Mouse (Mus musculus) embryonic facial prominence, embryonic 12.5 days (tissue): ENCODE measurements around the gene Map2k6. TPM values are rescaled to one million over a fixed set of nuclear protein-coding genes. Genes with fewer than 3 reads are reported as not detected.

Experiments used
- ATAC-seq: fragments of 200-750 bp; cut with Nextera tagmentation; 2 replicates; pipeline ENCODE4 v1.8.0; 2017; ENCODE audit not compliant: insufficient number of reproducible peaks, insufficient read depth, low FRiP score, low TSS enrichment
- H3K27ac ChIP-seq: fragments of 300-500 bp; sonication (generic); 2 replicates; pipeline ENCODE4 v1.5.1; 2016; ENCODE audit warnings: mild to moderate bottlenecking
- H3K27me3 ChIP-seq: fragments of 300-500 bp; sonication (generic); 2 replicates; pipeline ENCODE4 v1.6.1; 2016; ENCODE audit warnings: mild to moderate bottlenecking, moderate library complexity
- H3K36me3 ChIP-seq: fragments of 300-500 bp; sonication (generic); 2 replicates; pipeline ENCODE4 v1.6.1; 2016; ENCODE audit warnings: mild to moderate bottlenecking
- H3K4me1 ChIP-seq: fragments of 300-500 bp; sonication (generic); 2 replicates; pipeline ENCODE4 v1.6.1; 2016
- H3K4me2 ChIP-seq: fragments of 300-500 bp; sonication (generic); replicated peaks from 2 replicates; pipeline ENCODE4 v1.6.1; 2016; ENCODE audit warnings: mild to moderate bottlenecking, moderate library complexity
- H3K4me3 ChIP-seq: fragments of 300-500 bp; sonication (generic); 2 replicates; pipeline ENCODE4 v1.5.1; 2016; ENCODE audit warnings: mild to moderate bottlenecking
- H3K9ac ChIP-seq: fragments of 300-500 bp; sonication (generic); 2 replicates; pipeline ENCODE4 v1.6.1; 2016; ENCODE audit warnings: mild to moderate bottlenecking, moderate library complexity
- H3K9me3 ChIP-seq: fragments of 300-500 bp; sonication (generic); 2 replicates; pipeline ENCODE4 v1.6.1; 2016; ENCODE audit warnings: mild to moderate bottlenecking, moderate library complexity
- WGBS: fragments of 180-500 bp; shearing (Covaris S2); methylation state at CpG from one replicate; pipeline ENCODE4 v1.1.7; 2016; 5-methylcytosine and 5-hydroxymethylcytosine counted together
- polyA plus RNA-seq: library from polyadenylated mRNA; unstranded; fragments of >200 nt; fragmentation: Nextera tagmentation; extraction: Ambion mirVana; gene quantifications from 2 replicates; pipeline ENCODE4 v1.2.1, GENCODE M21; 2016

The Map2k6 gene
- polyA plus RNA-seq, 1 experiment from 2014 or later, result 44.9 TPM

GRCm38 (mm10) chr11:110538206-110538605, 139.3 kb downstream of the Map2k6 start:
- Histone ChIP-seq H3K9me3 (no peaks in the 10 kb centered on the region), H3K4me1 (peaks cover 6% of the 10 kb centered on the region), H3K27ac (no peak overlapping the region), H3K36me3 (no peaks in the 10 kb centered on the region), H3K9ac (no peak overlapping the region), H3K4me2 (no peak overlapping the region), H3K27me3 (no peaks in the 10 kb centered on the region), H3K4me3 (no peak overlapping the region)
- 76% methylated on average over 10 of the region's 10 CpGs for WGBS
- ATAC-seq, result no peak

DNA sequence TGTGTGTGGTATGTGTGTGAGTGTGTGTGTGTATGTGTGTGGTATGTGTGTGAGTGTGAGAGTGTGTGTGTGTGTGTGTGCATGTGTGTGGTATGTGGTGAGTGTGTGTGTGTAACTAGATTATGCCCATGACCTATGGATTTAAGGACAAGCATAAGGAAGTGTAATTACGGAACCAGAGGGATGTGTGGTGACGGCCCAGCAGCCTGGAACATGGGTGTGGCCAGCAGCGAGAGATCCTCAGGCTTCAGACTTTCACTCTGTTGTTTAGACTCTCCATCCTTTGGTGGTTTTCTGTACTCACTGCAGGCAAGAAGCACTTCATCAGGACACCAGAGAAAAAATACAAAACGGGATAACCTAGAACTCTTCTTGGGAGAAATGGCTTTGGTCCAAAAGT, 143.0 kb downstream of the Map2k6 start:
- H3K9me3 ChIP-seq, result no peaks in the 10 kb centered on the region
- no peak overlapping the region for H3K4me2 ChIP-seq
- 93% methylated on average over 4 of the region's 4 CpGs for WGBS
- no peak for ATAC-seq
- H3K36me3 ChIP-seq, result no peaks in the 10 kb centered on the region
- H3K27ac ChIP-seq, result no peak overlapping the region
- H3K9ac ChIP-seq, result no peak overlapping the region
- no peaks in the 10 kb centered on the region for H3K4me1 ChIP-seq
- no peaks in the 10 kb centered on the region for H3K27me3 ChIP-seq
- no peak overlapping the region for H3K4me3 ChIP-seq

DNA sequence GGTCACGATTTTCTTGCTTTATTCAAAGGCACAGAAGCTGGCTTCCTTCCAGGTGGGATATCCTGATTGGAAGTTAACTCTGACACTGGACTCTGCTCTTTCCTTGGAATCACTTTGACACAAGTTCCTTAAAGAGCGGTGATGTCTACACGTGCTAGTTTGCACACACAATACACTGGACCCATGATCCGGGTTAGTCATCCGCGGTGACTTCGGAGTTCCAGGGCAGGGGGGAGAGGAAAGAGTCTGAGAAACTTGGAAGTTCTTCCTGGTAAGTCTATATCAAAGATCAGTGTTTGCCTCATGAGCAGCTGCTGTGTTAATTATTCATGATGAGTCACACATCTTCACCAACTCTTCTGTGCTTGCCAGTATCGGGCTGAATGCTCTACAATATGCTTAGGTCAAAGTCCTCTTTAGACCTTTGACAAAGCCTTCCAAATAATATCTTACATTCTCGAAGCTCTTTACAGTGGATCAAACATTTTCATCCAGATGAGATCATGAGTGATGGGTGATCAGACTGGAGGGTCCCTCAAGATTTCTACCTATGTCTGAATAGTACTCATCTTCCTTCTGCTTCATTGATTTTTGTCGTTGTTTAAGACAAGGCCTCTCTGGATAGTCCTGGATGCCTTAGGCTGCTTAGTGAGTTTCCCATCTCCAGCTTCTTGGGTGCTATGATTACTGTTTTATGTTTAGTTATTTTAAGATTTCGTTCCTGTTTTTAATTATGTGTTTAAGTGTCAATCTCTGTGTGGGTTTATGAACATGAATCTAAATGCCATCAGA, 145.7 kb downstream of the Map2k6 start:
- H3K4me1 ChIP-seq, result no peaks in the 10 kb centered on the region
- H3K36me3 ChIP-seq, result no peaks in the 10 kb centered on the region
- 87% methylated on average over 11 of the region's 11 CpGs for WGBS
- no peaks in the 10 kb centered on the region for H3K9me3 ChIP-seq
- H3K4me2 ChIP-seq, result no peak overlapping the region
- no peak overlapping the region for H3K9ac ChIP-seq
- H3K27me3 ChIP-seq, result no peaks in the 10 kb centered on the region
- no peak overlapping the region for H3K4me3 ChIP-seq
- ATAC-seq, result no peak
- no peak overlapping the region for H3K27ac ChIP-seq

- no peak for ATAC-seq
- Histone ChIP-seq H3K4me2 (no peak overlapping the region), H3K36me3 (no peaks in the 10 kb centered on the region), H3K4me1 (no peaks in the 10 kb centered on the region), H3K27me3 (no peaks in the 10 kb centered on the region), H3K27ac (no peak overlapping the region), H3K9ac (no peak overlapping the region), H3K4me3 (no peak overlapping the region), H3K9me3 (no peaks in the 10 kb centered on the region)
- 82% methylated on average over 3 of the region's 3 CpGs for WGBS
These were observed 146.5 kb downstream of the Map2k6 start for GRCm38 (mm10) chr11:110545416-110545815.

DNA sequence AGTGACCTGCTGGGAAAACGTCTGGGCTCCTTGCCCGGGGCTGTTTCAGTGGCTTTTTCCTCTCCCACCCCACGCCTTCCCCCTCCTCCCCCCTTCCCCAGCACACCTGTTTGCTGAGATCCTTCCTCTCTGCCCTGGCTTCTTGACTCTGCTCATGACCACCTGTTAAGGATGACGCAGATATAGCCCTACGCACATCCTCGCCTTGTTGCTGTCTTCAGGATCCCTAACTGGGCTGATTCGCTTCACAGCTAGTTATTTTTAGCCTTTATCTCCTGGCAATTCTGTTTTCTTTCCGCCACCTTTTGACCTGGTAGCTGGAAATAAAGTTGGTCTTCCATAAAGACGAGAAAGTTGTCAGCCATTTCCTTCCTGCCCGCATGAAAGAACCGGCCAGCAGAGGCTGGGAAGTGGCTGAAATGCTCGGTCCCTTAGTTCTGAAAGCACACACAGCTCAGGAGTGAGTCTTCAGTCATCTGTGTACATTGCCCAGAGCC, 152.6 kb downstream of the Map2k6 start:
- Histone ChIP-seq H3K27ac (no peak overlapping the region), H3K36me3 (no peaks in the 10 kb centered on the region), H3K9ac (no peak overlapping the region), H3K4me1 (no peaks in the 10 kb centered on the region), H3K9me3 (no peaks in the 10 kb centered on the region), H3K27me3 (no peaks in the 10 kb centered on the region), H3K4me3 (no peak overlapping the region), H3K4me2 (no peak overlapping the region)
- 67% methylated on average over 12 of the region's 12 CpGs for WGBS
- ATAC-seq, result no peak

DNA sequence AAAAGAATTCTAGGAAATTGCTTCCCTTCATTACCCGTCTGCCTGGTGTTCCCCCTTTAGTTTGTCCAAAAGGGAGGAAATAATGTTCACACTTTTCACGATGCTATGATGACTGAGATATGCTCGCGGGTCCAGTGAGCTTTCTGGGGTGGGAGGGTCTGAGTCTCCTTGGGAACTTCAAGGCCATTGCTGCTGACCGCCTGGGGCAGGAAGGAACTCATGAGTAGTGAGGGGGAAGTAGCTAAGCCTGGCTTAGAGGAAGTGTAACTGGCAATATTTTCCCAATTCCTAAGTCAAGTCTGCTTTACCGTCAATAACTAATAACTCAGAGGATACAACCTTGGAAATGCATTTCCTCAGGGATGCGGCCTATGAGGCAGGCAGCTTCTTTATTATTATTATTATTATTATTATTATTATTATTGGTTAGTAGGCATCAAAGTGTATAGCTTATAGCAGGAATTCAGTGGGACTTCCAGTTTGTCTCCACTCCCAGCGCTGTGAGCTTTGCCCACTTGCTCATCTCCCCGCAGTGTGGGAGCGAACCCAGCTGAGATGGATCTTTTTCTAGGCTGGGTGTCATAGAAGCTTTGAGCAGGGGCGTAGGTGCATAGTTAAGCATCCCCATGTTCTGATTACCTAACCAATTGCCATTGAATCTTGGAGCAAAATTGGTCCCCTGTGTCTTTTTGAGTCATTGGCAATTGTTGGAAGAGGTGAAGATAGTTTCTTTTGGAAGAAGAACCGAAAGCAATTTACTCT, 163.6 kb downstream of the Map2k6 start:
- Histone ChIP-seq H3K4me2 (no peak overlapping the region), H3K27me3 (no peaks in the 10 kb centered on the region), H3K9me3 (no peaks in the 10 kb centered on the region), H3K9ac (no peak overlapping the region), H3K4me1 (peaks cover 4% of the 10 kb centered on the region; the same call in 1 of the 2 replicates), H3K36me3 (no peaks in the 10 kb centered on the region), H3K27ac (no peak overlapping the region), H3K4me3 (no peak overlapping the region)
- no peak for ATAC-seq
- WGBS, result 87% methylated on average over 12 of the region's 12 CpGs

- no peak overlapping the region for H3K9ac ChIP-seq
- H3K27ac ChIP-seq, result no peak overlapping the region
- no peaks in the 10 kb centered on the region for H3K27me3 ChIP-seq
- H3K4me1 ChIP-seq, result peaks cover 4% of the 10 kb centered on the region; the same call in 1 of the 2 replicates
- H3K36me3 ChIP-seq, result no peaks in the 10 kb centered on the region
- no peak for ATAC-seq
- no peaks in the 10 kb centered on the region for H3K9me3 ChIP-seq
- WGBS, result 53% methylated on average over 12 of the region's 12 CpGs
- no peak overlapping the region for H3K4me3 ChIP-seq
- H3K4me2 ChIP-seq, result no peak overlapping the region
These were observed 164.3 kb downstream of the Map2k6 start for GRCm38 (mm10) chr11:110563272-110563671.

DNA sequence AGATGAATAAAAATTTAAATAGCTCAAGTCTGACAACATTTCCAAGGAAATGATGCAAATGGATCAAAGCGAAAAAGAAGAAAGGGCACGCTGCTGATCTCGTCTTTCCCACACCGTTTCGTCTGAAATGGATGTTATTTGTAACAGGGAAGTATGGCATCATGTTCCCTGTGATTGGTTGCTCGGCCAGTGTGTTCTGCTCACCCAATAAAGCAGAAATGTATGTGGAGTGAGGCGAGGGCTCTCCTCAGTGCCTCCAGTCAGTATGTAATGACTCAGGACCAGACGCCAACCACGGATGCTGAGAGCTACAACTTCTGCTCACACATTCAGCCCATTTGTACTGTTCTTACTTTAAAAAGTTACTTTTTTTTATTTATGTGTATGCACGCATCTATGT, 164.9 kb downstream of the Map2k6 start:
- Histone ChIP-seq H3K27ac (no peak overlapping the region), H3K36me3 (no peaks in the 10 kb centered on the region), H3K4me2 (no peak overlapping the region), H3K9me3 (no peaks in the 10 kb centered on the region), H3K4me3 (no peak overlapping the region), H3K9ac (no peak overlapping the region), H3K27me3 (no peaks in the 10 kb centered on the region), H3K4me1 (peaks cover 4% of the 10 kb centered on the region; the same call in 1 of the 2 replicates)
- WGBS, result 66% methylated on average over 10 of the region's 10 CpGs
- no peak for ATAC-seq

- 84% methylated on average over 7 of the region's 7 CpGs for WGBS
- H3K9ac ChIP-seq, result no peak overlapping the region
- H3K27ac ChIP-seq, result no peak overlapping the region
- no peaks in the 10 kb centered on the region for H3K27me3 ChIP-seq
- H3K9me3 ChIP-seq, result no peaks in the 10 kb centered on the region
- H3K4me1 ChIP-seq, result peaks cover 4% of the 10 kb centered on the region; the same call in 1 of the 2 replicates
- no peaks in the 10 kb centered on the region for H3K36me3 ChIP-seq
- H3K4me2 ChIP-seq, result no peak overlapping the region
- no peak for ATAC-seq
- no peak overlapping the region for H3K4me3 ChIP-seq
These were observed 167.4 kb downstream of the Map2k6 start for GRCm38 (mm10) chr11:110566307-110566706.

GRCm38 (mm10) chr11:110572548-110572947, 173.6 kb downstream of the Map2k6 start:
- no peak for ATAC-seq
- Histone ChIP-seq H3K9me3 (no peaks in the 10 kb centered on the region), H3K36me3 (no peaks in the 10 kb centered on the region), H3K27me3 (no peaks in the 10 kb centered on the region), H3K27ac (no peak overlapping the region), H3K9ac (no peak overlapping the region), H3K4me1 (no peaks in the 10 kb centered on the region), H3K4me3 (no peak overlapping the region), H3K4me2 (no peak overlapping the region)
- WGBS, result 50% methylated on average over 10 of the region's 10 CpGs
